Mouse (Mus musculus): Measurements from ENCODE around the gene BC029722.

DNA sequence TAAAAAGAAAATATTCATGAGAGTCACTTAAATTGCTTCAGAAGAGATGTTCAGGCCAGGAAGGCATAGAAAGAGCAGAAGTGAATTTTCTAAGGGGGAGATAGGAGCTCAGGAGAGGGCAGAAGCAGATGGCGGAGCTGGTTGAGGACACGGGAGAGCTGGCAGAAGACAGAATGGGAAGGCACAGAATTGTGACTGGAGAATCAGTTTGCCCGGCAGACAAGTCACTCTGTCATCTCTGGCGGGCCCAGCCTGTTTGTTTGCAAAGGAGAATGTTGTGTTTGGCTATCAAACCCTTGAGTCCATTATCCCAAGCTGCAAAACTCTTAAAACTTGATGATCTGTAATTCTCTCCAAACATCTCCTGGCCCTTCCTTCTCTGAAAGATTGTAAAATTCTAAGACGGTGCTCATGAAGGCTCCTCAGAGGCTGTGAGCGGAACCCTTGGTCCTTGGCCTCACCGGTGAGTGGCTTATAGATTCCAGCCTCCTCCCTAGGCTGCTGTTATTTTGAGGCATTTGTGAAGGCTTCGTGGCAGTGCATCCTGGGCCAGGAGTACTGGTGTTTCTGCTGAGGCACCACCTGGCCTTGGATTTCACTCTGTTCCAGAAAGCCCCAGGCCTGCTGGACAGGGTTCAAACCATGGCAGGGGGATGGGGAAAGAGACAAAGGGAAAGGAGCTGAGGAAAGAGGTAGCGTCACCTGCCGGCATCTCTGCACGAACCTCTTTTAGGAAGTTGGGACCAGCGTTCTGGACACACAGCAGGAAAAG, 24.4 kb downstream of the BC029722 start:
- no peak for TF ChIP-seq CTCF (conservative IDR thresholded peaks at IDR 0.05; ENCODE audit: insufficient read depth, insufficient read length, low read depth, low read length)
- no peak for TF ChIP-seq POLR2A (IDR thresholded peaks at IDR 0.05; ENCODE audit: low read depth, low read length)

Data from kidney, adult 2 months (tissue).